Mouse (Mus musculus) liver, postnatal 0 days (tissue): ENCODE data around the gene Rph3al. TPM values are rescaled to one million over a fixed set of nuclear protein-coding genes. Genes with fewer than 3 reads are reported as not detected.

ENCODE experiments used
- ATAC-seq: fragments of 200-750 bp; cut with Nextera tagmentation; 2 replicates; pipeline ENCODE4 v1.8.0; 2017; ENCODE audit warnings: mild to moderate bottlenecking, moderate library complexity
- DNase-seq: peaks from one replicate; pipeline ENCODE4 v3.0.0-alpha.2; 2016
- H3K27ac ChIP-seq: fragments of 300-500 bp; sonication (generic); 2 replicates; pipeline ENCODE4 v1.5.1; 2014; ENCODE audit warnings: antibody characterized with exemption, moderate library complexity, mild to moderate bottlenecking, low read depth
- H3K27me3 ChIP-seq: fragments of 300-500 bp; sonication (generic); 2 replicates; pipeline ENCODE4 v1.6.1; 2014; ENCODE audit warnings: low read length, control low read depth, mixed read lengths; ENCODE audit not compliant: insufficient read depth
- H3K36me3 ChIP-seq: fragments of 300-500 bp; sonication (generic); replicated peaks from 2 replicates; pipeline ENCODE4 v1.6.1; 2014; ENCODE audit warnings: mild to moderate bottlenecking, control low read depth, low read length, moderate library complexity, mixed read lengths; ENCODE audit not compliant: insufficient read depth
- H3K4me1 ChIP-seq: fragments of 300-500 bp; sonication (generic); 2 replicates; pipeline ENCODE4 v1.6.1; 2014; ENCODE audit warnings: antibody characterized with exemption, mild to moderate bottlenecking, control low read depth; ENCODE audit not compliant: insufficient read depth
- H3K4me2 ChIP-seq: fragments of 300-500 bp; sonication (generic); 2 replicates; pipeline ENCODE4 v1.6.1; 2014; ENCODE audit warnings: low read depth, mild to moderate bottlenecking, low read length, moderate library complexity, mixed read lengths
- H3K4me3 ChIP-seq: fragments of 300-500 bp; sonication (generic); 2 replicates; pipeline ENCODE4 v1.5.1; 2014; ENCODE audit warnings: low read depth, low read length
- H3K9ac ChIP-seq: fragments of 300-500 bp; sonication (generic); replicated peaks from 2 replicates; pipeline ENCODE4 v1.6.1; 2014; ENCODE audit warnings: mild to moderate bottlenecking, moderate library complexity
- H3K9me3 ChIP-seq: fragments of 300-500 bp; sonication (generic); 2 replicates; pipeline ENCODE4 v1.6.1; 2016; ENCODE audit warnings: mild to moderate bottlenecking, control low read depth, low read length, mixed read lengths
- CTCF ChIP-seq: sonication (generic); IDR thresholded peaks from 2 replicates; pipeline ENCODE4 v1.5.1; 2016; ENCODE audit warnings: antibody characterized with exemption, low read depth
- EP300 ChIP-seq: IDR thresholded peaks from 2 replicates; pipeline ENCODE4 v1.6.1; 2016; ENCODE audit warnings: antibody characterized with exemption, low read depth, mild to moderate bottlenecking
- WGBS: fragments of 180-500 bp; shearing (Covaris S2); extraction: QIAGEN DNeasy Blood & Tissue Kit; methylation state at CpG from one replicate; pipeline ENCODE4 v1.1.7; 2014; ENCODE audit not compliant: insufficient replicate concordance; 5-methylcytosine and 5-hydroxymethylcytosine counted together
- polyA plus RNA-seq: library from polyadenylated mRNA; unstranded; fragments of >200 nt; fragmentation: Nextera tagmentation; extraction: Ambion mirVana; gene quantifications from 2 replicates; pipeline ENCODE4 v1.2.1, GENCODE M21; 2015

The Rph3al gene
- polyA plus RNA-seq, 1 experiment from 2014 or later, result 0.83 TPM

DNA sequence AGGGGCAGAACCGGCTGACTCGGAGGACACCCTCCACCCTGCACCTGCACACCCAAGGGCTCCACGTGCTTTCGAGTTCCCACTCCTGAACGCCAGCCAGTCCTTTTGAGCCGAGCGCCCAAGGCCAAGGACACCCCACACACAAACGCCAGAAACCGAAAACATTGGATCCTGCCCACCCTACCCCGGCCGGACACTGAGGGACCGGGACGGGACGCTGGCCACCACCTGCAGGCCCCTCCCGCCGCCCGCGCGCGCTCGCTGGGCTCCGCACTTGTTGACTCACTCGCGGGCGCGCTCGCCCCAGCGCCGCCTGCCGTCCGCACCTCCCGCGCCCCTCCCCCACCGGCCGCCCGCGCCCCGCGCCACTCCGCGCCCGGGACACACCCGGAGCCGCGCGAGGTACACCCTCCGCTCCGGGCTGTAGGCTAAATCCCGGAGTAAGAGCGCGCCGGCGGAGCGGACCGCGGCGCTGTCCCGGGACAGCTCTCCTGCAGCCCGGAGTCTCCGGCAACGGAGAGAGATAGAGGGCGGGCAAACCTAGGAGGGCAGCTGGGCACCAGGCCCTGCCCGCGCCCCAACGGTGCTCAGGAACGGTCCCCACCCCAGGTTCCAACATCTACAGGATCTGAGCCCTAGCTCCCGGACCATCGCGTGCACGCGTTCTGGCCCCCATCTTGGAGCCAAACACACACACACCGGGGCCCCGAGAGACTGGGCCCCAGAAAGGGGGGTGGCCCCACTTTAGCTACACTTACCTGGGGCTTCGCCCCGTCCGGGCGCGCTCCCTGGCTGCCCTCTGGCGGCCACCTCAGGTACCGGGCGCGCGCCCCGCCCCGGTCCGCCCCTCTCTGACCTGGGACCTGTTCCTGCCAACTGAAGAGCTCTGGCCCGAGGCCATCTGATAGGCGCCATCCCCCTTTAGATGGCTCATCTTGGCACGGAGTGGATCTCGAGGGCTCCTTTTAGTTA, 28.5 kb upstream of the Rph3al start:
- peak; percentile 95 for ATAC-seq
- no peak overlapping the region for H3K27ac ChIP-seq
- peak overlapping the region; percentile 55 for H3K4me3 ChIP-seq
- H3K4me1 ChIP-seq, result peaks cover 6% of the 10 kb centered on the region
- peak; percentile 86 for DNase-seq
- peaks cover 7% of the 10 kb centered on the region for H3K27me3 ChIP-seq
- no peaks in the 10 kb centered on the region for H3K9me3 ChIP-seq
- WGBS, result under 1% methylated on average over 76 of the region's 90 CpGs
- H3K9ac ChIP-seq, result peak overlapping the region; percentile 52
- no peaks in the 10 kb centered on the region for H3K36me3 ChIP-seq
- H3K4me2 ChIP-seq, result peak overlapping the region; percentile 79
- TF ChIP-seq CTCF (peak; percentile 90), EP300 (no peak)

DNA sequence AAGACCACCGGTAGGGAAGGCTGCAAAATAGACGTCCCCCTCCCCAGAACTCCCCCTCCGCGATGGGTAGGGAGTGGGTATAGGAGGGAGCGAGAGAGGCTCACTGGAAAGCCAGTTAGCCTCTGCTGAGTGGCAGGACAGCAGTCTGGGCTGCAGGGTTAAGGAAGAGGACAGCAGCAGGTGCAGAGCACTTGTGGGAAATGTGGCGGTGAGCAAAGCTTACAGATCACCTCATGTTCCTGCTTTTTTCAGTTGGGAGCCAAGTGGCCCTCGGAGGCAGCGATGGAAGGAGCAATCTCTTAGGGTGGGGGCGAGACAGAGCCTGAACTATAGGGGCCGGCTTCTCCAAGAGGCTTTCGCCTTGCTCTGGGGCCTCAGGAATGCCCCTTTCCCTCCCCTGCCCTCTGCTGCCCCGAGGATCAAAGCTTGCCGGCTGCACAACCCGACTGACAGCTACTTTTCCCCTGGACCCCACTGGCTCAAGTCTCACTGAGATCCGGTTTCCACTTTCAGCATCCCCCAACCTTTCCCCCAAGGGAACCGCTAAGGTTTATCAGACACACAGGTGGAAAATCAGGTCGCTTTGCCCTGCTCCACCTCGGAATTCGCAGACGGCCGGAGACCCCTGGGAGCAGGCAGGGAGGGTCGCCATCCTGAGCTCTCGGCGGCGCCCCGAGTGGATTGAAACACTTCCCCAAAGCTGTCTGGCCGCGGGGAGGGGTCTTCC, 27.6 kb upstream of the Rph3al start:
- 16% methylated on average over 28 of the region's 28 CpGs for WGBS
- peak overlapping the region; percentile 55 for H3K4me3 ChIP-seq
- no peak for DNase-seq
- H3K4me2 ChIP-seq, result peak overlapping the region; percentile 79
- H3K27ac ChIP-seq, result no peak overlapping the region
- H3K36me3 ChIP-seq, result no peaks in the 10 kb centered on the region
- peaks cover 6% of the 10 kb centered on the region for H3K4me1 ChIP-seq
- no peak for TF ChIP-seq CTCF
- no peak for ATAC-seq
- H3K9me3 ChIP-seq, result no peaks in the 10 kb centered on the region
- H3K27me3 ChIP-seq, result peaks cover 7% of the 10 kb centered on the region
- peak overlapping the region; percentile 52 for H3K9ac ChIP-seq

DNA sequence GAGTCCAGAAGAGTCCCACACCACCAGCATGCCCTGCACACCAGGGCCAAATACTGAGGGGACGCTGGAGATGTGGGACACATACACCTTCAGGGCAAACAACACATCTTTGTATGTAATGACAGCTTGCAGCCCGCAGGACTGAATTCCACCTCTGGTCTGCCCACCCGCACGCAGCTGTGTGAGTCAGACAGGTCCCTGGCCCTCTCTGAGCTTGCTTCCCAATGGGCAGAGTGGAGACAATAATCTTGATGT, 26.2 kb upstream of the Rph3al start:
- Histone ChIP-seq H3K27ac (no peak overlapping the region), H3K36me3 (no peaks in the 10 kb centered on the region), H3K4me1 (peaks cover 6% of the 10 kb centered on the region), H3K9me3 (no peaks in the 10 kb centered on the region), H3K4me2 (no peak overlapping the region), H3K4me3 (no peak overlapping the region), H3K27me3 (peaks cover 7% of the 10 kb centered on the region), H3K9ac (no peak overlapping the region)
- DNase-seq (no peak), ATAC-seq (no peak)
- TF ChIP-seq CTCF (no peak), EP300 (no peak)
- 78% methylated on average over 4 of the region's 4 CpGs for WGBS

GRCm38 (mm10) chr11:75963730-75964475, 25.7 kb upstream of the Rph3al start:
- Histone ChIP-seq H3K36me3 (no peaks in the 10 kb centered on the region), H3K27ac (no peak overlapping the region), H3K9me3 (no peaks in the 10 kb centered on the region), H3K4me1 (peaks cover 6% of the 10 kb centered on the region), H3K4me2 (no peak overlapping the region), H3K27me3 (peaks cover 7% of the 10 kb centered on the region), H3K9ac (no peak overlapping the region), H3K4me3 (no peak overlapping the region)
- DNase-seq (peak; percentile 8), ATAC-seq (no peak)
- 56% methylated on average over 11 of the region's 11 CpGs for WGBS
- TF ChIP-seq EP300 (no peak), CTCF (no peak)

DNA sequence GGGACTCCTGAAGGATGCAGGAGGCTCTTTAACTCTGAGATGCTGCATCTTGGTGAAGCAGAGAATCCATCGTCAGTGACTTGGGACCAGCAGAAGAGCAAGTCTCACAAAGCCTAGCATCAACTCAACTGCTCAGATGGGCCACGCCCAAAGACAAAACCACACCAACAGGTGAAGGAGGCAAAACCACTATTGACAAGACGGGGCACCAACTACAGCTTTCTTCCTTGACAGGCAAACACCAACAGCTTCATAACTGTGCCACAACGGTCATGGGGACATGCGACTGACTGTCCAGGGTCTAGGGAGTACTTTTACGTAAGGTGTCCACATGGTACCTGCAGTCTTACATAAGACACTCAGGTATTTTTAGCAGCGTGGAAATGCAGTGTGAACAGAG, 23.6 kb upstream of the Rph3al start:
- H3K9me3 ChIP-seq, result no peaks in the 10 kb centered on the region
- no peak for TF ChIP-seq CTCF
- TF ChIP-seq EP300, result no peak
- ATAC-seq (no peak), DNase-seq (no peak)
- no peak overlapping the region for H3K9ac ChIP-seq
- no peak overlapping the region for H3K27ac ChIP-seq
- no peak overlapping the region for H3K4me3 ChIP-seq
- 76% methylated on average over 7 of the region's 7 CpGs for WGBS
- H3K36me3 ChIP-seq, result no peaks in the 10 kb centered on the region
- peaks cover 7% of the 10 kb centered on the region for H3K27me3 ChIP-seq
- H3K4me2 ChIP-seq, result no peak overlapping the region
- peaks cover 3% of the 10 kb centered on the region for H3K4me1 ChIP-seq
